Mouse (Mus musculus): Measurements from ENCODE around the gene Slc37a1. TPM values are rescaled to one million over a fixed set of nuclear protein-coding genes. Genes with fewer than 3 reads are reported as not detected.

The Slc37a1 gene
- total and polyA plus RNA-seq, 3 experiments: 1.9 to 6.6 (median 2.2) TPM

DNA sequence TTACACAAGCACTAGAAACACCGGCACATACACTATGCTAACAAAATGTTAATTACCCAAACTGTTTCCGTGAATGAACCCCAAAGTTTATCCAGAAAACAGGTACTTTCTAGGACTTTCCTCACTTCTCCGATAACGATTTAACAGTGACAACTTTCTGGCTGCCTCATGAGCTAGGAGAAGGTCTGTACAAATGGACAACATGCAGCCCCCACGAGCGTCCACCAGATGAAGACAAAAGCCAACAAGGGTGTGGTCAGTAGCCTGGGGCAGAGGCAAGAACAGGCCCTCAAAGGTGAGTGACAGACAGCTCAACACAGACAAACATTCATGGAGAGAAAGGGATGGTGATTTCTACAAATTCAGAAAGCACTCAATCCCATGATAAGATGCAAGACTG, 19.0 kb upstream of the Slc37a1 start:
- in situ Hi-C loops (cut with MboI; ENCODE audit: low pct_ligation_motif_present, low pct_unique_long_range_greater_than_20kb, low sequenced_read_pairs): no loop called here
- Histone ChIP-seq H3K79me2 (replicated peaks; ENCODE audit: control insufficient read depth, extremely low read depth, insufficient read depth, poor library complexity, severe bottlenecking) (no peaks in the 10 kb centered on the region), H3K27ac (ENCODE audit: insufficient read depth, low read depth) (no peak overlapping the region), H3K36me3 (replicated peaks in 1 of 2; ENCODE audit: control insufficient read depth in 1 of 2, insufficient read depth in 1 of 2, low read length in 1 of 2) (no peaks in the 10 kb centered on the region), H3K4me3 (replicated peaks in 1 of 3; ENCODE audit: low read depth in 2 of 3, low read length in 2 of 3, poor library complexity in 1 of 3) (no peak overlapping the region), H3K4me2 (ENCODE audit: insufficient read depth, low read depth, poor library complexity, severe bottlenecking) (no peak overlapping the region), H3K27me3 (replicated peaks) (peaks cover 16% of the 10 kb centered on the region), H3K4me1 (ENCODE audit: control insufficient read depth in 1 of 2, insufficient read depth in 2 of 2) (peaks cover 3 to 35% of the 10 kb centered on the region in 2 experiments), H3K9ac (ENCODE audit: insufficient read depth, low read depth) (no peak overlapping the region), H3K9me3 (replicated peaks; ENCODE audit: low read length) (peaks cover 7% of the 10 kb centered on the region)
- TF ChIP-seq HCFC1 (IDR thresholded peaks at IDR 0.05; ENCODE audit: low read depth, low read length): no peak
- no peak for TF ChIP-seq USF1 (IDR thresholded peaks at IDR 0.05; ENCODE audit: low read depth, low read length)
- no peak for TF ChIP-seq POLR2AphosphoS2 (IDR thresholded peaks at IDR 0.05; ENCODE audit: low read depth, low read length)
- no peak for TF ChIP-seq NRF1 (IDR thresholded peaks at IDR 0.05; ENCODE audit: low read depth, low read length)
- TF ChIP-seq MAFK (IDR thresholded peaks at IDR 0.05; ENCODE audit: insufficient replicate concordance, low read length): no peak
- TF ChIP-seq CTCF (conservative IDR thresholded peaks at IDR 0.05 in 1 of 2, IDR thresholded peaks at IDR 0.05 in 1 of 2; ENCODE audit: low read depth in 2 of 2, low read length in 2 of 2): no peak
- no peak for TF ChIP-seq MAX (IDR thresholded peaks at IDR 0.05; ENCODE audit: low read length)
- no peak for TF ChIP-seq E2F4 (IDR thresholded peaks at IDR 0.05; ENCODE audit: insufficient replicate concordance, low read depth, low read length)
- no peak for TF ChIP-seq EP300 (IDR thresholded peaks at IDR 0.05; ENCODE audit: low read length)
- TF ChIP-seq JUND (conservative IDR thresholded peaks at IDR 0.05; ENCODE audit: low read depth, low read length): no peak
- TF ChIP-seq MYC (IDR thresholded peaks at IDR 0.05; ENCODE audit: low read depth, low read length): no peak
- no peak for TF ChIP-seq ZNF384 (IDR thresholded peaks at IDR 0.05; ENCODE audit: low read depth, low read length)
- TF ChIP-seq JUN (IDR thresholded peaks at IDR 0.05; ENCODE audit: insufficient read depth, low read depth, low read length): no peak
- TF ChIP-seq RCOR1 (conservative IDR thresholded peaks at IDR 0.05; ENCODE audit: low read depth, low read length): no peak
- dilution Hi-C loops (cut with MboI; ENCODE audit: extremely low pct_ligation_motif_present, extremely low pct_unique_long_range_greater_than_20kb, low sequenced_read_pairs): no loop called here
- no peak for DNase-seq (ENCODE audit: extremely low read depth)

DNA sequence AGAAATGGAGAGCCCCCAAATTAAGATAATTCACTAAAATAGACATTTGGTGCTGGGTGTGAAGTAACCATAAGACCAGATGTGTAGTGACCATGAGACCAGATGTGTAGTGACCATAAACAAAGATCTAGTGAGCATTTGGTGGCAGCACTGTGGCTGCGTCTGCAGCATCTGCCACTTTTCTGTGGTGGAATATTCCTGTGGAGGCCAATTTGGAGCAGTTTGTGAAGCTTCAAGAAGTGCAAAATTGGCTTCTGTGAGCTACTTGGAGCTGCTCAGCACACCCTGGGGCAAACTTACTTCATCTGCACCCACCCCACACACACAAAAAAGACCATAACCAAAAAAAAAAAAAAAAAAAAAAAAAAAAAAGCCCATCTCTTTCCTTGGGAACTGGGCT, 18.6 kb upstream of the Slc37a1 start:
- TF ChIP-seq IRF4 (IDR thresholded peaks at IDR 0.05; ENCODE audit: low read depth, low read length) (no peak), SIN3A (IDR thresholded peaks at IDR 0.05; ENCODE audit: low read length) (no peak), PAX5 (IDR thresholded peaks at IDR 0.05; ENCODE audit: low read length) (no peak), E2F4 (IDR thresholded peaks at IDR 0.05; ENCODE audit: insufficient replicate concordance, low read depth, low read length) (no peak)
- Histone ChIP-seq H3K9ac (ENCODE audit: insufficient read depth, low read depth) (no peak overlapping the region), H3K4me1 (ENCODE audit: control insufficient read depth in 1 of 2, insufficient read depth in 2 of 2) (peaks cover 3 to 34% of the 10 kb centered on the region in 2 experiments), H3K27ac (ENCODE audit: insufficient read depth, low read depth) (no peak overlapping the region), H3K79me2 (replicated peaks; ENCODE audit: control insufficient read depth, extremely low read depth, insufficient read depth, poor library complexity, severe bottlenecking) (no peaks in the 10 kb centered on the region), H3K27me3 (replicated peaks) (peaks cover 16% of the 10 kb centered on the region), H3K4me3 (replicated peaks in 1 of 3; ENCODE audit: low read depth in 2 of 3, low read length in 2 of 3, poor library complexity in 1 of 3) (no peak overlapping the region), H3K9me3 (replicated peaks; ENCODE audit: low read length) (peaks cover 7% of the 10 kb centered on the region), H3K36me3 (replicated peaks in 1 of 2; ENCODE audit: control insufficient read depth in 1 of 2, insufficient read depth in 1 of 2, low read length in 1 of 2) (no peaks in the 10 kb centered on the region), H3K4me2 (ENCODE audit: insufficient read depth, low read depth, poor library complexity, severe bottlenecking) (no peak overlapping the region)
- no peak for DNase-seq (ENCODE audit: extremely low read depth)
- dilution Hi-C loops (cut with MboI; ENCODE audit: extremely low pct_ligation_motif_present, extremely low pct_unique_long_range_greater_than_20kb, low sequenced_read_pairs): no loop called here
- in situ Hi-C loops (cut with MboI; ENCODE audit: low pct_ligation_motif_present, low pct_unique_long_range_greater_than_20kb, low sequenced_read_pairs): no loop called here
